Mouse (Mus musculus) brain, embryonic 14.5 days (tissue): ENCODE data around the gene Pcdh15.
A peak's percentile ranks its signal among the peaks of the same experiment; 100 is the strongest.

ENCODE experiments used
- CTCF ChIP-seq: fragments of 200-500 bp; IDR thresholded peaks from 2 replicates; pipeline ENCODE4 v1.5.1; 2012; ENCODE audit warnings: inconsistent platforms, mild to moderate bottlenecking, moderate library complexity, borderline replicate concordance; ENCODE audit not compliant: insufficient read depth, insufficient read length; ENCODE audit errors: extremely low read depth
- POLR2A ChIP-seq: fragments of 200-500 bp; IDR thresholded peaks from 2 replicates; pipeline ENCODE4 v1.6.1; 2012; ENCODE audit warnings: mild to moderate bottlenecking, inconsistent platforms, borderline replicate concordance; ENCODE audit not compliant: poor library complexity, insufficient read depth, insufficient read length, severe bottlenecking; ENCODE audit errors: extremely low read depth

DNA sequence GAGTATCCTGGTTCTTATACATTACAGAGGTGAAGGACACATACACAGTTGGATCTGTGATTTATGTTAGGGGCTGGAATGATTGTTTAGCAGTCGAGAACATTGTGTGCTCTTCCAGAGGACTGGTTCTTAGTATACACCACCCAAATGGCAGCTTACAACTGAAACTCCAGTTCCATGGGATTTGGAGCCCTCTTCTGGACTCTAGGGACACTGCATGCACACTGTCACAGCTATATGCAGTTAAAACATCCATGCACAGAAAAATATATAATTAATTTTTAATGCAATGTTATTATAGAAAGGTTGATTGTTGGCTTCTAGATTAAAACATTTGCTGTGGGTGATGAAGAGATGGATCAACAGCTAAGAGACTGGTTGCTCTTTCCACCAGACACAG lies 301.3 kb downstream of the Pcdh15 start:
- no peak for TF ChIP-seq POLR2A
- TF ChIP-seq CTCF = peak; percentile 41; the same call in 1 of the 2 replicates
